Mouse (Mus musculus): ENCODE measurements around the gene Tbk1.

The Tbk1 gene

DNA sequence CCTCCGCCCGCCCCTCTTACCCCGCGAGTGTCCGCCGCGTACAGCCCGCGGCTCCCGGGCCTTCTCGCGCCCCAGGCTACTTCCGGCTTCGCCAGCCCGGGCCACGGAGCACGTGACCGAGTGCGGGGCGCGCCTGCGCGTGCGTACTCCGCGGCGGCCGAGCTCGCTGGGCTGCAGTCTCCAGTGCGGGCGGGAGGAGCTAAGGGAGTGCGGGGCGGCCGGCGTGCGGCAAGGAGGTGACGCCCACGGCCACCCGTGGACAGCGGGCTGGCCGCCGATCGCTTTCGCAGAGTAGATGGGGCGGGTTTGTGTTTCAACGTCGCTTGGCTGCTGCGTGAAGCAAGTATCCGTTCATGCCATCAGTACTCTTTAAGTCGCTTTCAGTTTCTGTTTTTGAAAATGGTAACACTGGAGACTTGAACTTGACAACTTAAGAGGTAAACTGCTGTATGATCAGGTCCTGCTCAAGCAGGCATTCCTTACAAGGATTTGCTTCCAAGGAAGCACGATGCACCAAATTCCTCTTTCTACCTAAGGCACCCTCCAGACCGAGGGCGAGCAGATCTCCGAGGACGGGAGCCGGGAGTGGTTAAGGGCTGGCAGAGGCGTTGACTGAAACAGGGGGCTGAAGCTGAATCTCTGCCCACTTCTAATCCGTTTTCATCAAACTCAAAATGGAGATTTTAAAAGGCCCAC is at the start of gene Tbk1:
Gene Tbk1 (minus strand): TSS at position 113 of the 696 bp plus-strand sequence.
- peak; percentile 82 for DNase-seq (ENCODE audit: low read depth, low spot score)

DNA sequence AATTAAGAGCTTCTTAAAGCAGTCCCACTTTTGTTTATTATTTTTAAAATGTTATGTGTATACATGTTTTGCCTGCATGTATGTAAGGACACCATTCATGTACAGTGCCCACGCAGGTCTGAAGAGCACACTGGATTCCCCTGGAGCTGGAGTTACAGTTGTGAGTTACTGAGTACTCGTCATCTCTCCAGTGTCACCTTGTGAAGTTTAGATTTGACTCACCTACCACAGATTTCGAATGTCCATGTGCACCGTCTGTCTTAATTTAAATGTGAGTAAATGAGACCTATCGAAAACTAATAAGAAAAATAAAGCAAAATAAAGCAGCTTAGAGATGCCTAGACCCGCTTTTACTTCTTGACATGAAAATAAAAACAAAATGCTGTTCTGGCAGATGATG is 49.7 kb upstream of the Tbk1 start:
- no peak for DNase-seq (ENCODE audit: low read depth, low spot score)

DNA sequence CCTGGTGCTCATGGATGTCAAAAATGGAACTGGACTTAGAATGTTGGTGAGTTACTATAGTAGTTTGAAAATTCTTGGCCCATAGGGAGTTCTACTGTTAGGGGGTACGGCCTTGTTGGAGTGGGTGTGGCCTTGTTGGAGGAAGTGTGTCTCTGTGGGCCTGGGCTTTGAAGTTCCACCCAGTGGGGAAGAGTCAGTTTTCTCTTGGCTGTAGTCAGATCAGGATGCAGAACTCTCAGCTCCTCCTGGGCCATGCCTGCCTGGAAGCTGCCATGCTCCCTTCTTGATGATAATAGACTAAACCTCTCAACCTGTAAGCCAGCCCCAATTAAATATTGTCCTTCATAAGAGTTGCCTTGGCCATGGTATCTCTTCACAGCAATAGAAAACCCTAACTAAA is 47.6 kb upstream of the Tbk1 start:
- no peak for DNase-seq (ENCODE audit: low read depth, low spot score)

DNA sequence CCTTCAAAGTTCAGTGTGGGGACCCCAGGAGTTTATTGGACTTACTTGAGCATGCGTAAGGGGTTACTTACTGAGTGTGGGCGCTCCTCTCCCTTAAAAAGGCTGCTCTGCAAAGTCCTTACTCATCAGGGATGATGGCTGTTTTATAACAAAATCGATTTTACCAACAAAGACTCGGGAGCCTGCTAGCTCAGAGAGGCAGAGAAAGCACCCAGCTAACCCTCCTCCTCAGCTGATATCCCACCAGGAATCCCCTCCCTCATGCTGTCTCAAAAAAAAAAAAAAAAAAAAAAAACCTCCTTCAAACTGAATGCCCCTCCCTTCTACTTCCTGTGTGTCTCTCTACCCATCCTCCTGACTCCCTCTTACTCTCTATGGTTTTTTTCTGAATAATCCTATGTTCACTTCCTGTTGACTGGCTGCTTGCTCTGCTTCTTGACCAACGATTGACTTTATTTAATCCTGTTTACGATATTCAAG is 42.0 kb upstream of the Tbk1 start:
- DNase-seq (ENCODE audit: low read depth, low spot score) = no peak

DNA sequence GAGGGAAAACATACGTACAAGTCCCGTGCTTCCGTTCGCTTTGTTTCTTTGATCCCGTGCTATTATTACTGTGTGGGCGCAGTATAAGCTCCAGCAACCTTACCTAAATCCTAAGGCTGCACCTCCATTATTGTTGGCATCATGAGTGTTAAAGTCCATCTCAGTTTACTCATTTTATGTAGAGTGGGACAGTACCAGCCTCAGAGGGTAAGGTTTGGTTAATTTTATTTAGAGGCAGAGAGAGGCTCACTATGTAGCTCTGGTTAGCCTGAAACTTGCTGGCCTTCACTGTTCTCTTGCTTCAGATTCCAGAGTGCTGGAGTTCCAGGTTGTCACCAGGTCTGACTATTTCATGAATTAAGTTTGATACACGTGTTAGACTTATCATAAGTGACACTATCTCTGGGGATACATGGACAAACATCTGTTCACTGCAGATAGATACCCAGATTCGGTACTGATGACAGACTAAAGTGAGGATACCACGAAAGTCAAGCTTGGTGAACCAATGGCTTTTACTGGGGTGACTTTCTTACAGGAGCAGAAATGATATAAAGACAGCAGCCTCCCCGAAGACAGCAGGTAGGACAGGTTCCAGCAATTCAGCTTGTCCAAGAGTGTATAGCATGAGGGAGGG is 40.7 kb upstream of the Tbk1 start:
- DNase-seq (ENCODE audit: low read depth, low spot score) = no peak

DNA sequence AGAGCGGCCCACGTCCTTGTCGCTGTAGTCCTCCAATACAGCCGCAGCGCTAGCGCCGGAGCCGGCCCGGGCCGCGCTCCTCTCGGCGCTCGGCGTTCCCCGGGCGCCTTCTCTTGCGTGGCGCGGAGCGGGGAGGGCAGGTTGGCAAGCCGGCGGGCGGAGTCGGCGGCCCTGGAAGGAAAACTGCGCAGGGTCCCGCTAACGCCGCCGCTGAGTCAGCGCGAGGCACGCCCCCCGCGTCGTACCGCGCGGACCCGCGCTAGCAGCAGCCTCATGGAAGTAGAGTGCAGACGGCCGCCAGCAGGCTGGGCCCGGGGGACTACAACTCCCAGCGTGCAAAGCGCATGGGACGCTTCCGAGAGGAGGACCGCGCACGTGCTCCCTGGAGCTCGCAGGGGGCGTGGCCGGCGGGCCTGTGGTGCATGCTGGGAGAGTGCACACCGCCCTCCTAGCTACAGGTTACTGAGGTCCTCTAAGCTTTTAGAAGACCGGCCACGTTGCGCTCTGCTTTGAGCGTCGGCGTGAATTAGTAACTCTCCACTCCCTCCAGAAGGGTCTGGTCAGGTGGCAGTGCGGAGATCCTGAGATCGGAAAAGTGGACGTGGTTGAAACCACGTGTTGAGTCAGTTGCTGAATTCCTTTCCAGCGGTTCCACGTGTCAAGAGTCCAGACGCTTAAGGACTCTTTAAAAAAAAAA is 39.7 kb upstream of the Tbk1 start, which contains the start of gene Xpot:
Gene Xpot (minus strand): TSS at position 147 of the 697 bp plus-strand sequence.
- peak; percentile 95 for DNase-seq (ENCODE audit: low read depth, low spot score)

DNA sequence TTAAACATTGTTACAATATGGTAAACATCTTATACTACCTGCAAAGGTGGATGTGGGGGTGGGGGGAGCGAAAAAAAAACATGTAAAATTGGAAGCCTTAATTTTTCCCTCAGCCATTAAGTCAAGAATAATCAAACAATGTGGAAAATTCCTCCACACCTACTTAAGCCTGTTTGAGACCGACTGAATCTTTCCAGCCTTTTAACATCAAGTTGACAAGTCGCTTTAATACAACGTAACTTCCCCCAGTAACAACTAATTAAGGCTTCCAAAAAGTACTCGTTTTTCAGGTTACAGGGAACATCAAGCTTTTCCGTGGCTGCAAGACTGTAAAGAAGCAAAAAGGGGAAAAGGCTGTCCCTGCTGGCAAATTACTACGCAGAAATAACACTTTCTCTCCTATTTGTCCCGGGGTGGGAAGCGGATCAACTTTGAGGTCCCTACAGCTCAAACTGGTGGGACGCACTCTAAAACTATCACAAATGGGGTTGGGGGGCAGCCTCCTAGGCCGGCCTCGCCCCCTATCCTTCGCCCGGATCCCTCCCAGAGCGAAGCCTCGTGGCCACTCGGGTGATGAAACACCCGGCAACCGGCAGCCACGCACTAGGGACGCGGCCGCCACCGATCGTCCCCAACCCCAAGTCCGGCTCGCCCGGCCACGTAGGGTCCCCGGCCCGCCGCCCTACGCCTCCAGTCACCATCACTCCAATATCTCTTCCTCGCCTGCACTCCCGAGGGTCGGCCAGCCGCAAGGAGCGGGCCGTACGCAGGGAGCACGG is 39.0 kb upstream of the Tbk1 start:
- DNase-seq (ENCODE audit: low read depth, low spot score) = no peak

DNA sequence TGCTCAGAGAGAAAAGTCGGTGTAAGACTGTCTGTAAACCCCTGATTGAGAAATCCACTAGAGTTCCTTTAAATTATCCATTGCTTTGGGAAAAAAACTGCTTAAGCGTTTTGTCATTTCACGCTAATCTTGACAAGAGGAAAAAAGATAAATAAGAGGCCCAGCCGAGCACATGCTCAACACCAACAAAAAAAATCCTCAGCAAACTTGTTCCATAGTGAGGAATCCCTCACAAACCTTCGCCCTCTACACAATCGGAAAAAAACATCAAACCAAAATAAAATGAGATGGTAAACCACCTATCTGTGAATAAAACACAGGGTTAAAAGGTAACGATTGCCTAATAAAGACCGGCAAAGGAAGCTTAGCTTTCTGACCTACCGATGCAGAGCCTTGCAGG is 38.4 kb upstream of the Tbk1 start:
- DNase-seq (ENCODE audit: low read depth, low spot score) = no peak

DNA sequence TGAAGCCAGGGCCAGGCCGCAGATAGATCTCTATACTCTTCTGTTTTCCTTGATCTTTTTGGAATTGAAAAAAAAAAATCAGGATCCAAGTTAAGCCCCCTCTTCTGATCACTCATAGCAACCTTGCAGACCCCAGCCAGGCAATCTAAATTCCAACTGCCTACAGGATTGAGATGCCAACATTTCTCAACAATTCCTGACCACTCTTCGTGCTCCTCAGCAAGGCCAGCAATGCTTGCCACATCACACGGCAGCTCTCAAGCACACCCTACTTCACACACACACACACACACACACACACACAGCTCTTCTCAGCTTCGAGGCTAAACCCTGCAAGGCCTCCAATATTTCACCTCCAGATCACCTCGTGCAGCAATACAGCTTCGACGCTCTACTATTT is 37.1 kb upstream of the Tbk1 start:
- no peak for DNase-seq (ENCODE audit: low read depth, low spot score)

DNA sequence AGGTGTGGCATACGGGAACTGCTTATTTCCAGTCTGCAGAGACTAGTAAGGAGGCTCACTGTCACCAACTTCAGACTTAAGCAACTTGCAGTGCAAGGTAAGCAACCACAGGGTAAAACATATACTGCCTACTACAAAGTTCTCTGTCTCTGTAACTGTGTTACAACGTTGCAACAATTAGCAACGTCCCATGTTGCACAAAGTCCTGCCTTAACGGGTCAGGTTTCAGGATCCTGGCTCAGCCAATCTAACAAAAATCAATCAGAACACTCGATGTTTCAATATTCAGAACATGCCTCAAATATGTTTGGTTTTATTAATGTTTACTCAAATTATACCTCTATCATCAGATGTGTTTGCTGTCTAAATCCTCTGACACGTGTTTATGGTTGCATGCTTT is 35.8 kb upstream of the Tbk1 start:
- no peak for DNase-seq (ENCODE audit: low read depth, low spot score)

DNA sequence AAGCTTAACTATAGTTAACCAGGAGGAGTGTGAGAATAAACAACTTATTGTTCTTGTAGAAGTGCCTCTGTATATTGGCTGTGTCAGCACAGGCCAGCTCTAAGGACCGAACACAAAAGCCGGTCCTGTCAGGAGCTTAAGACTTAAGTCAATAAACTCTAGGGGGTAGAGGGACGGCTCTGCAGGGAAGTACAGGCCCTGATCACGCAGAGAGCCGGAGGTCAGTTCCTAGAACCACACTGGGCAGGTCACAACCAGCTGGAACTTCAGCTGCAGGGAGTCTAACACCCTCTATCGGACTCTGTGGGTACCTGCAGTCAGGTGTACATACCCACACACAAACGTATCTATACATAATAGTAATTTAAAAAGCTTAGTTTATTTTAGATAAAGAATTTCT is 29.3 kb upstream of the Tbk1 start:
- DNase-seq (ENCODE audit: low read depth, low spot score) = no peak

DNA sequence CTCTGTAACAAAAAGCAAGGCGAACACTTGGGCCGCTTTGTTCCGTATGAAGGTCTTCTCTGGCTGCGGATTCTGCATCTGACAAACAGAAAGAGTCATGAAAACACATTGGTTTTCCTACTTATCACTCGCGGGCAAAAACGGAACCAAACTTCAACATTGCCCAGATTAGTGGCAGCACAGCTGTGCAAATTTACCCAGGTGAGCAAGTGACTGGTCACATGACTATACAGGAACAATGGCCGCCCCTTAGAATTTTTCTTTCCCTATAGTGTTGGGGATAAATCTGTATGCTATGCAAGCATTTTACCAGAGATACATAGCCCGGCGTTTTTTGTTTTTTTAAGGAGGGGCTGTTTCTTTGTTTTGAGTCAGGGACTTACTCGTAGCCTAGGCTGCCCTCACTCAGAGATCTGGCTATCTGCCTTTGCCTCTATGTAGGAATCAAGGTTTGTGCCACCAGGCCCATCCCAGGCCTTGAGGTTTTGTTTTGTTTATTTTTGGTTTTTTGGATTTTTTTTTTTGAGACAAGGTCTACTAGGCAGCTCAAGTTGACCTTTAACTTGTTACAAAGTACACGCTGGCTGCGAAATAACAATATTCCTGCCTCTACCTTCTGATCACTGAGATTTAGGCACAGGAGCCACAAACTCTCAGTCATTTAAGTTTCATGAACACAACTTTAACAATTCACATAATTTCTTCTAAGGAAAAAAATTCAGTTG is 28.7 kb upstream of the Tbk1 start:
- no peak for DNase-seq (ENCODE audit: low read depth, low spot score)

DNA sequence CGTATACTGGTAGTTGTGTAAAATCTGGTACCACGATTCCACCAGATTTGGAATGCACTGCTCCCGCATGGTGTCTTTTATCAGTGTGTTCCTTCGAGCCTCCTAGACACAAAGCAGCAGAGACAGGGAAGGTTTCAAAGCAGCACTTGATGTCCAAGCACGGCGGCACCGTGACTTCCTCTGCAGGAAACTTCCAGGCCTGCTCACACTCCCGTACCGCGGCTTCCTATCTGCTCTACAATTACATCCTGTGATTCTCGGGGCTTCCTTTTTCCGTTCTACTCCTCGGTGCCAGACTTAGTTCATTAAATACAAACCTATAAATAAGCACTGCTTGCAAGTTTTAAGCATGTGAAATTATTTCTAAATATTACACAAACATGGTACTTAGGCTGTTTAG is 27.0 kb upstream of the Tbk1 start:
- DNase-seq (ENCODE audit: low read depth, low spot score) = no peak

DNA sequence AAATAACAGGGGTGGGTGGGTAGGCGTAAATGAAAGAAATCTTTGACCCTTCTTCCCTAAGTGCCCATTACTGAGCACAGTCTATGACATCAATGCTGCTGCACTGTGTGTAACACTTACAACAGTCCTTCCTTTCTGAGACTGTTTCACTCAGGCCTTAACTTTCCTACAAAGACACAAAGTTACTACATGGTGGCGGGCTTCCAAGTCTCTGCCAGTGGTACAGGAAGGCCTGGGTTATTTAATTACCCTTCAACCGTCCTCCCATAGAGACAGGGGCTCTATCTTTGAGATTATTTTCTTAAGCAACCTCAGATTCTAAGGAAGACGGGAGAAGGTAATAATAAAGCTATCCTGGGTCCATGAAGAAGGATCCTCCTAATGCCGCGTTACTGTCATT is 25.9 kb upstream of the Tbk1 start:
- DNase-seq (ENCODE audit: low read depth, low spot score) = no peak

DNA sequence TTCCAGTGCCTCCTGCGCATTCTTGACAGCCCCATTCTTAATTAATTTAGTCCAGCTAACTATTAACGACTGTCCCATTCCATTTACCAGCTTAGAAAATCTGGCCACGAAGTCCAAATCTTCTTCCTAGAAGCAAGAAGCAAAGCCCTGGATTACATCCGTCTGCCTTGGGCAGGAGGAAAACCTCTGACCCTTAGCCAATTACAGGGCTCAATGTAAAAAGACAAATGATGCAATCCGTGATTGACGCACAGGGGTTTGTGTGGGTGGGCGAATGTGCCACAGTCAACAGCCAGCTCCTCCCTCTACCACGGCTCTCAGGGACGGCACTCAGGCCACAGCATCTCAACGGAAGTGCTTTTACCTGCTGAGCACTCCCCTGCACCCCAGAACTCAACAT is 25.0 kb upstream of the Tbk1 start:
- no peak for DNase-seq (ENCODE audit: low read depth, low spot score)

DNA sequence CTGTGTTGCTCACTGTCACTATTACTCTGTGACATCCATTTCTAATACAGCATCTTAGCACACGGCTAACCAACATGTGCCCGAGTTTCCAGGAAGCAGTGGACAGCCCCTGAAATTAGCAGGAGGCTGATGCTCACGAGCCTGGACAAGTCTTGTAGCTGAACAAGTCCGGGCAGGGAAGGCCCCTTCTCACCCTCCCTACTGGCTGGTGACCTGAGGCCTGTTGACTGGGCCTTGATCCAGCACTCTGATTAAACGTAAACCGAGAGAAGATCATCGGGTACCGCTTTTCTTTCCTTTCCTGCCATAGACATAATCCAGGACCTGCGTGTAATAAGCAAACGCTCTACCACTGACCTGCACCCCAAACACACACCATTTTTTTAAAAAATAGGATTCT is 21.6 kb upstream of the Tbk1 start:
- DNase-seq (ENCODE audit: low read depth, low spot score) = no peak

DNA sequence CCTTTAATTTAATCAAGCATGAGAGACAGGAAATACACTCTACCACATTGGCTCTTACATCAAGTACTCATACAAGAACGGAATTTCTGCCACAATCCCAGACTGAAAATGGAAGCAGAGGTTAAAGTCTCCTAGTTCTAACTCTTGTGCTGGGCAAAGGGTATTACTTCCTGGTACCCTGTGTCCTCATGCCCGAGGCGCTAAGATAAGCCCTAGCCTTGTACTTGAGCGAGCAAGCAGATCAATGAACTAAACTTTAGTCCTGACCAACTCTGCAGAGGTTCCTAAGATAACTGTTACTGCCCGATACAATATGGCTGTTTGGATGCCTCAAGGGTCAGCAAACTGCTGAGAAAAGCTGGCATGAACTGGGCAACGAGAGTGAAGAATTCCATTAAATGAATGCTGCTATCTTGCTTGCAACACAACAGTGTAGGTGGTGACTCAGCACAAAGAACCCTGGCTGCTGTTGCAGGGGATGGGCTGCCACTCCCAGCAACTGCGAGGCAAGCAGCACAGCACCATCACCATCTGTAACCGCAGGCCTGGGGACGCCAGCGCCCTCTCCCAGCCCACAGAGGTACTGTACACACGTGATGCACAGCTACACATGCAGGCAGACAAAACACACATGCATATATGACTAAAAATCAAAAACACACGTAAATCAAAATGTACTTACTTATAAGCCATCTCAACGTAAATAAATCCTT is 18.2 kb upstream of the Tbk1 start:
- no peak for DNase-seq (ENCODE audit: low read depth, low spot score)

DNA sequence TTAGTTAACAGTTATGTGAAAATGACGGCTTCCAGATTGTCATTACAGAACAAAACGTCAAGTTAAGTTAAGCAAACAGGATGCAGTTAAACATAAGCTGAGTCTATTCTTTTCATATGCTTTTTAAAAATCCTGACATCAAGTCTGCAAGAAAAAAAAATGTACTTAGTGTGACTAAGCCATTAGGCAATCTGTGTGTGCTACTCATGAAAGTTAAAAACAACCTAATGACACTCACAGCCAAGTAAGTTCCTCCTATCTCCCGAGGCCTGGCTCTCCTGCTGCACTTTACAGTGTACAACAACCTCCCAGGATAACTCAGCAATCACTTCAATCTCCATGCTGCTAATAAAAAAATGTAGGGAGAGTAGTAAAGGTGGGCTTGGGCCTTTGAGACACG is 17.0 kb upstream of the Tbk1 start:
- no peak for DNase-seq (ENCODE audit: low read depth, low spot score)

DNA sequence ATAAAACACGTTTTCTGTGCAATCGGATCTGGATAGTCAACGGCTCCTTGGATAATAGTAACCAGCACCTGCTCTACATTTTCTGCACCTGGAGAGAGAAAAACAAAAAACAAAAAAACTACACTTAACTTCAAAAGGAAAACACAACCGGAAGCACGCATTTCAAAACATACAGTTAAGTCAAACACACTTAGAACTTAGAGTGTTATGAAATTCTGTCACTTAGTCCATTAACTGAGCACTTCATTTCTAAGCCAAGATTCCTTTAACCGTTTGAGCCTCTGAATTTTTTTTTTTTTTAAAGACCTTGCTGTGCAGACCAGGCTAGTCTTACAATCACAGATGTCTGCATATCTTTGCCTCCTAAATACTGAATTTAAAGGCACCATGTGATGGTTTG is 14.7 kb upstream of the Tbk1 start:
- DNase-seq (ENCODE audit: low read depth, low spot score) = no peak

DNA sequence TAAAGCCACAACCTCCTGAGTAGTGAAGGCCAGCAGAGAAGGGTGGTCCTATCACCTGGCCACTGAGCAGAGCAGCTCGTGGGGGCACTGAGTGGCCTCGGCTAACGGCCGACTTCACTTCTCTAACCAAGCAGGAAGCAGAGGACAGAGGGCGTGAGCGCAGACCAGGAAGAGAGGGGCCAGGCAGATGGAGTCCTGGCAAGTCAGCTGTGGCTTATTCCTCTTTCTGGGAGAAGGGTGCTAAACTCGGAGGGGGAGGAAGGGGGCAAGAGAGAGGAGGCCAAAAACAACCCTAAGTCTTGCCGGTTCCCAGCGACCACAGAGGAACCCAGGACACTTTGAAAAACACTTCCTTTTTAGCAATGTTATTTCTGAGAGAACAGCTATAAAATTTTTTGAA is 10.0 kb upstream of the Tbk1 start:
- DNase-seq (ENCODE audit: low read depth, low spot score) = no peak

DNA sequence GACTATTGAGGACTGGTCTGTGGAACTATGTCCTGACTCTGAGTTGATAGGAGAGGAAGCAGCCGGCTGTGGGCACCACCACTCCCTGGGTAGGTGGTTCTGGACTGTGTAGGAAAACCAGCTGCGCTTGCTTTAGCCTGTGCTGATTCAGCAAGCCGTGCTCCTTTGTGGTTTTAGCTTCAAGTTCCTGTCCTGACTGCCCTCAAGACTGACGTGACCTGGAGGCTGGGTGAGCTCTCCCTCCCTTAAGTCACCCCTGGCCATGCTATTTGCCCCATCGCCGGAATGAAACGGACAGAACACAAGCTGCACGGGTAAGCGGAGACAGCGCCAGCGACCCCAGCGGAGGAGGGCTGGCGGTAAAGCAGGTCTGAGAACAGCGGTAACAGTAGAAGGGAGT is 4.5 kb upstream of the Tbk1 start:
- no peak for DNase-seq (ENCODE audit: low read depth, low spot score)
